Mouse (Mus musculus): ENCODE data around the gene Kyat3. TPM values are rescaled to one million over a fixed set of nuclear protein-coding genes. Genes with fewer than 3 reads are reported as not detected.

Gene Kyat3
- polyA plus RNA-seq (2012), result 5.0 and 6.0 TPM in 2 replicates

DNA sequence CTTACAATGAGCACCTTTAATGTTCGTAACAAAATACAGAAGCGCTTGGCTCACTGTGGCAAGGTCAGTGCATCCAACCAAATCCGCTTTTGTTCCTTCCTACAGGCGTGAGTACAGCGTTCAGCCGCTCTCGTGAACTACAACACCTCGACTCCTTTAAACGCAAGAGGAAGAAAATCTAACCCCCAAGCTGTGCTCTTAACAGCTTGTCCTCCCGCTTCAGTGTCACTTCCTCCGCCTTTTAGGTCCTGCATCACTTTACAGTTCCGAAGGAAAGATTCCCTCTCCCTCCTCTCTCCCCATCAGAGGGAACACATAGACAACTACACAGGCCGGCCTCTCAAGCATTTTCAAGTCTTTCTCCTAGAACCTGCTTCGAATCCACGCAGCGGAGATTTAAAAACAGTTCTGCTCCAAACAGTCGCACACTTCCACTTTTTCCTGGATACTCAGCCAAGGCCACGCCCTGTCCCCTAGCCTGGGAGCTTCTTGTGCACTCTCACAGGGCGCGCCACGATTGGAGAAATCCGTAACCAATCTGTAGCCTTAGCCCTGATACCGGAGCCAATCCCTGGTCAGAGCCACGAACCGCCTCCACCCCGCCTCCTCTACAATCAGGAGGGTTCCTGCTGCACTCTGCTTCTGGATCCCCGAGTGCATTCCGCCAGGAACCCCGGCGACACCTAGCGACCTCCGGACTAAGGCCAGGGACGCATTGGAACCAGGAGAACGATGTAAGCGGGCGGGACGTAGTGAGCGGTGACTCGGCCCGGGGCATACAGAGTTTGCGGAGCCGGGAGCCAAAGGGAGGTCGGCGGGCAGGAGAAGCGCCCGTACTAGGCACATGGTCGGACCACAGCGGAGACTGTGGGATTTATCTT, at the start of gene Kyat3:
Gene Kyat3 (plus strand): TSS at position 610 of the 881 bp plus-strand sequence.

GRCm38 (mm10) chr3:142764995-142765777, 64.3 kb downstream of the Kyat3 start, which contains the start of gene Gtf2b:
Gene Gtf2b (plus strand): TSS chr3:142765045.

Other genes starting within 250 kb of the Kyat3 start
- 1.1 and 1.5 TPM in 2 replicates for gene Gbp5, start 207.1 kb upstream of the Kyat3 start, polyA plus RNA-seq (2012)
- 1.7 and 2.0 TPM in 2 replicates for gene Gbp7, start 170.7 kb upstream of the Kyat3 start, polyA plus RNA-seq (2012)
- gene Gbp3, start 141.0 kb upstream of the Kyat3 start, polyA plus RNA-seq (2012), result 2.8 and 3.7 TPM in 2 replicates
- gene Gbp2b, start 106.2 kb upstream of the Kyat3 start, polyA plus RNA-seq (2012), result not detected in 2 replicates
- gene Gbp2, start 80.4 kb upstream of the Kyat3 start, polyA plus RNA-seq (2012), result 0.76 and 0.93 TPM in 2 replicates
- 3.9 and 4.8 TPM in 2 replicates for gene Gtf2b, start 64.0 kb downstream of the Kyat3 start, polyA plus RNA-seq (2012)
- 21.9 and 25.8 TPM in 2 replicates for gene Pkn2, start 181.0 kb downstream of the Kyat3 start, polyA plus RNA-seq (2012)

Data from megakaryocyte-erythroid progenitor cell, adult 5 weeks (primary cell).